1 mouse cellular context compared by ENCODE assay signal in the genomic region with DNA sequence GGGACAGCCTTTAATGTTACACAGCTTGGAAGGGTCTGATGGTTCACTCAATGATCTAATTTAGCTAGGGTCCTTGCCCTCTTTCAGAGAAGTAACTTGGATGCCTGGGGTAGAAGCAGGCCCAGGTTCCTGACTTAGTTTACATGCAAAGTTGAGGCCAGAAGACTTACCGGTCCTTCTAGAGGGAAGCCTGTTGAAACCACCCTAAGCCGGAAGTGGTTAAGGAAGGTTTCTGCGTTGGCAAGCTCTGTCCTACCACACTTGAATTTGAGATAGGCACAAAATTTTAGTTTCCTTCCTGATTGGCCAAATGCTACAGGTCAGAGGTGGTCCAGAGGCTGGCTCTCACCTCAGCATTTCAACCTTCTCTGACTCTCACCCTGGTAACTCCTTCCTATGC.
TF ChIP-seq lines count a peak whose summit lies in the region.

No protein-coding gene starts in this region.

TF ChIP-seq in CH12.LX, 34 proteins besides CTCF, POLR2A, EP300 and RAD21:
- TF ChIP-seq ZKSCAN1 (IDR thresholded peaks at IDR 0.05; ENCODE audit: borderline replicate concordance, low read depth, low read length): no peak
- TF ChIP-seq E2F4 (IDR thresholded peaks at IDR 0.05; ENCODE audit: insufficient replicate concordance, low read depth, low read length): no peak
- no peak for TF ChIP-seq GABPA (IDR thresholded peaks at IDR 0.05; ENCODE audit: insufficient replicate concordance, low read depth, low read length)
- no peak for TF ChIP-seq CHD2 (IDR thresholded peaks at IDR 0.05; ENCODE audit: low read length)
- TF ChIP-seq TCF12 (IDR thresholded peaks at IDR 0.05; ENCODE audit: low read depth, low read length): no peak
- no peak for TF ChIP-seq BHLHE40 (IDR thresholded peaks at IDR 0.05; ENCODE audit: low read depth, low read length)
- TF ChIP-seq MAX (IDR thresholded peaks at IDR 0.05; ENCODE audit: low read length): no peak
- no peak for TF ChIP-seq MAZ (IDR thresholded peaks at IDR 0.05; ENCODE audit: low read depth, low read length)
- TF ChIP-seq ZNF384 (IDR thresholded peaks at IDR 0.05; ENCODE audit: low read depth, low read length): no peak
- no peak for TF ChIP-seq MXI1 (IDR thresholded peaks at IDR 0.05; ENCODE audit: low read depth, low read length)
- TF ChIP-seq MEF2A (IDR thresholded peaks at IDR 0.05; ENCODE audit: borderline replicate concordance, low read depth, low read length): no peak
- no peak for TF ChIP-seq UBTF (IDR thresholded peaks at IDR 0.05; ENCODE audit: low read depth, low read length)
- no peak for TF ChIP-seq ELF1 (IDR thresholded peaks at IDR 0.05; ENCODE audit: low read depth, low read length)
- TF ChIP-seq SMC3 (IDR thresholded peaks at IDR 0.05; ENCODE audit: low read depth, low read length): no peak
- no peak for TF ChIP-seq IRF4 (IDR thresholded peaks at IDR 0.05; ENCODE audit: low read depth, low read length)
- TF ChIP-seq POLR2AphosphoS2 (IDR thresholded peaks at IDR 0.05; ENCODE audit: low read depth, low read length): no peak
- TF ChIP-seq ETS1 (conservative IDR thresholded peaks at IDR 0.05; ENCODE audit: low read depth, low read length): no peak
- no peak for TF ChIP-seq USF1 (IDR thresholded peaks at IDR 0.05; ENCODE audit: low read depth, low read length)
- no peak for TF ChIP-seq ZC3H11A (IDR thresholded peaks at IDR 0.05; ENCODE audit: low read depth, low read length)
